Mouse (Mus musculus): Measurements from ENCODE around the gene Pnpla3.
"Not testable (repeated sequence)": the region's sequence is repeated elsewhere in the genome, so short reads cannot be mapped to it uniquely, and the experiment has no call there.

Gene Pnpla3

GRCm38 (mm10) chr15:84167600-84167999, at the start of gene Pnpla3:
Gene Pnpla3, plus strand, starts transcription at chr15:84167837.
- peak; percentile 98 to 99 for DNase-seq

DNA sequence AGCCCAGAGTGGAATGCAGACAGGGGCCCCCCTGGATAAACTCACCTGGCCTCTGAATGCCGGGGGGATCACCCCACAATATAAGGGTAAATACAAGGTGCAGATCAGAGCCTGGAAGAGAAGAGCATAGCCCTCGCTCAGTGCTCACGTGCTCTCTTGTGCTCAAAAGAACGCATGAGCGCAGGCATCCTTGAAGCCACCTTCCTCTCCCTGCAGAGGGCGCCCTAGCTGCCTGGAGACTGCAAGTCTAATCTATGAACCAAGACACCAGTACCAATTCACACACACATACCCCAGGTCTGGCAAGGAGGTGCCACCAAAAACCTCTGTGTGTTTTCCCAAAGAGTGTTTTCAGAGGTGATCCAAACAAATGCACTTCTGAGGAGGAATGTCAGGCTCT, 47.0 kb upstream of the Pnpla3 start:
- DNase-seq: peak; percentile 48 to 71

DNA sequence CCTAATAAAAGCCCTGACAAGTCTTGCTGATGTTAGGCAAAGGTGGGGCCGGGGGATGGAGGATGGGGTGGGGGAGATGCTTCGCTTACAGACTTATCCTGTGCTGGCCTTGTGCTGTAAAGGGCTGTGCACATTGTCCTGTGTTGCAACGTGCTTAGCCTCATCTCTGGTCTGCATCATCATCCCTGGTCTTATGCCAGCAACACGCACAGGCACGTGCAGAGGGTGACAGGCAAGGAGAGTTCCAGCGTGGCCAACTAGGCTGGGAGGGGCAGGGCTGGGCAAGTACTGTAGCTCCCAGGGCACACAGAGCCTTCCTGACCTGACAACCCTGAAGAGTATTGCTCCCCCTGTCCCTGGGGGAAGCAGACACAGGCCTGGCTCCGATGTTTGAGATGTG, 46.6 kb upstream of the Pnpla3 start:
- DNase-seq: no peak

GRCm38 (mm10) chr15:84123075-84123474, 44.6 kb upstream of the Pnpla3 start, which contains the start of gene Pnpla5:
Gene Pnpla5, minus strand, starts transcription at chr15:84123175.
- no peak for DNase-seq

DNA sequence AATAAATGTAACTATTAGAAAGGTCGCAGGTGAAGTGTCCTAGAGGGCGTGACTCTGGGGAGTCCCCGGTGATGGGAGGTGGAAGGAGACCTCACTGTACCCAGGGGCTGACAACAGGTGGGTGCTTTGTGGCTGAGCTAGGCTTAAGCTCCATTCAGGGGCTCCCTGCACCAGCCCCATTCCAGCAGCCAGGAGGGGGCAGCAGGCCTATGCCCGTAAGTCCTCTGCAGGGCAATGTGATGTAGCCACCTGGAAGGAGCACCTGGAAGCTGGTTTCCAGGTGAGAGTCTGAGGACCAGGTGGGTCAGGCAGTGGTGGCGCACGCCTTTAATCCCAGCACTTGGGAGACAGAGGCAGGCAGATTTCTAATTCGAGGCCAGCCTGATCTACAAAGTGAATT, 43.6 kb upstream of the Pnpla3 start:
- no peak for DNase-seq

GRCm38 (mm10) chr15:84126447-84126846, 41.2 kb upstream of the Pnpla3 start:
- no peak for DNase-seq

DNA sequence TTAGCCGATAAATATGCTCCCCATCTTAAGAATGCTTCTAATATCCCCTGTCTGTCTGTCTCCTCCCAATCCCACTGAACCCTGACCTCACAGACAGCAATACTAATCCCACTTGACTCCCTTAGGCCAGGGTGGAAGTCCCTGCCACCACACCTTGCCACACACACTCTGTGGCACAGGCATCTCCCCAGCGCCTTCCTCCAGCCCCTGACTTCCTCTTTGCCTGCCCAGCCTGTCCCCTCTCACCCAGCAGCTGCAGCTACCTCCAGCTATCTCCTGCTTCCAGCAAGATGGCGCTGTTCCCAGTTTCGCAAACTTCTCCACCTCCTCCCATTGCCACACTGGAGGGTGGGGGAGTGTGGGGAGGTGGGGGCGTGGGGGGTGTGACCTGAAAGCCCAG, 40.8 kb upstream of the Pnpla3 start:
- no peak for DNase-seq

DNA sequence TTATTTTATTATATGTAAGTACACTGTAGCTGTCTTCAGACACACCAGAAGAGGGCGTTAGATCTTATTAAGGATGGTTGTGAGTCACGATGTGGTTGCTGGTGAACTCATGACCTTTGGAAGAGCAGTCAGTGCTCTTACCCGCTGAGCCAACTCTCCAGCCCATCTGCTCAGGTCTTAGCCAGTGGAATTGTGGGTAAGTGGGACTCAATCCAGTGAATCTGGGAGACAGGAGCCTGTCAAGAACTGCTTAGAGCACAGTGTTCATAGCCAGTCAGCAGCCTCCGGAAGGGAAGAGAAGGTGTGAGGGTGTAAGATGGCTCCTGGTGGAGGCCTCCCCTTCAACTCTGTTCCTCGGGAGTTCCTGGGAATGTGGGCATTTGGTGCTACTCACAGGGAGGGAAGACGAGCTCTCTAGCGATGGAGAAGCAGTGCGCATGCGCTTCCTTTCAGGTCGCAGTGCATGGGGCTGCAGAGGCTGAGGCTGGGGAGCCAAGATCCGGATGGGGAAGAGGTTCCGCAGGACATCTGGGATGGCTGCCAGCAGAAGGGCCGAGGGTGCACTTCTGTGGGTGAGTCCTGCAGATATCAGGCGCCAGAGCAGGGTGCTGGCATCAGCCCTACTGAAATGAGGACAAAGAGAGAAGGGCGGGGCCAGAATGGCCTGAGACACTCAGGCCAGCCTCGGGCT, 36.4 kb upstream of the Pnpla3 start:
- peak; percentile 78 to 80 for DNase-seq

DNA sequence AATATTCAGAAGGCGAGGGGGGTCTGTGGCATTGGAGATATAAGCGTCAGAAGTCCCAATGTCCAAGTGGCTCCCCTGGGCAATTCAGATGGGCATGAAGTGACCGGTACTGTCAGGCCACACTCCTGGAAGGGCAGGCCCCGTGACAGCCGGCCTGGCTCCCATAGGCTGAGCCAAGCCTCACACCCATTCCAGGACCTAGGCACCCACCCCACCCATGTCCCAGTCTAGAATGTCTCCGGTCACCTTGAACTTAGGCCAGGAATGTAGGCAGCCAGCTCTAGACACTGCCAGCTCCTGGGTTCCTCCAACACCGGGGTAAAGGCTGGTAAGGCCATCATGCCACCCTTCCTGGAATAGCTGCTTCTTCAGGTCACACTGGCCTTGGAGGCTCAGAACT, 35.7 kb upstream of the Pnpla3 start:
- DNase-seq: peak; percentile 47 to 60

- DNase-seq: no peak
These were observed 34.2 kb upstream of the Pnpla3 start for GRCm38 (mm10) chr15:84133440-84133839.

GRCm38 (mm10) chr15:84135472-84135871, 32.2 kb upstream of the Pnpla3 start:
- DNase-seq: peak in 1 of 2 experiments; percentile 45

- DNase-seq: no peak
These were observed 30.9 kb upstream of the Pnpla3 start for GRCm38 (mm10) chr15:84136473-84137415.

GRCm38 (mm10) chr15:84139592-84140005, 28.0 kb upstream of the Pnpla3 start:
- DNase-seq: no peak

DNA sequence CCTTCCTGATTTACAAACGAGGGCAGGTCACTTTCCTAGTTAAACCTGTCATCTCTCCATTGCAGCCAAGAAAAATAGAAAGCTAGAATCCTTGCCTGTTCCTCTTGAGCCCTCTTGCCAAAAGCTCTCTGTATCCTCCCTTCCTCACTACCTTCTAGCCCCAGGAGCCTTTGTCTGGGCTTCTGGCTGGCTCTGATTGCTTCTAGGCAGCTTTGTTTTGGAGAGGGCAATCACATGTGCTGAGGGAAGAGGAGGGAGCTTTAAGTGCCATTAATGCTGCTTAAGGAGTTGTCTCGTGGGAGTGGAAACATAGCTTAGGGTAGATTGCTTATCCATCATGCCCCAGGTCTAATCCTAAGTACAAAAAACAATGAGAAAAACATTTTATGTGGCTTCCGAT, 27.5 kb upstream of the Pnpla3 start:
- no peak for DNase-seq

GRCm38 (mm10) chr15:84140929-84141328, 26.7 kb upstream of the Pnpla3 start:
- no peak for DNase-seq

DNA sequence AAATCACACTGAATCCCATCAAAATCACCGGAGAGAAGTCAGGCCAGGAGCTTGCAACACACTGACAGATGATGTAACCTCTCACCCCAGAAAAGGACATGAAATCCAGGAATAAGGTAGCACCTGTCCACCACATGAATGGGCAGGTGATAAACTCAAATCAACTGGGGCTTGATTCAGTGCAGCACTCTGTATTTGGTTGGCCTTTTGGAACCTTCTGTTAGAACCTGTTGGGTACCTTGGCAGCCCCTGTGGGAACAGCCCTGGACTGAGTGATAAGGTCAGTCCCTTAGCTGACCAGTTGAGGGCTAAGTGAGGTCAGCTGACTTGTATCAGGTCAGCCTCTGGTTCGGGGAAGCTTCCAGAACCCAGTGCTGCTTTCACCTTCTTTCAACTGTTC, 11.5 kb upstream of the Pnpla3 start:
- no peak for DNase-seq

DNA sequence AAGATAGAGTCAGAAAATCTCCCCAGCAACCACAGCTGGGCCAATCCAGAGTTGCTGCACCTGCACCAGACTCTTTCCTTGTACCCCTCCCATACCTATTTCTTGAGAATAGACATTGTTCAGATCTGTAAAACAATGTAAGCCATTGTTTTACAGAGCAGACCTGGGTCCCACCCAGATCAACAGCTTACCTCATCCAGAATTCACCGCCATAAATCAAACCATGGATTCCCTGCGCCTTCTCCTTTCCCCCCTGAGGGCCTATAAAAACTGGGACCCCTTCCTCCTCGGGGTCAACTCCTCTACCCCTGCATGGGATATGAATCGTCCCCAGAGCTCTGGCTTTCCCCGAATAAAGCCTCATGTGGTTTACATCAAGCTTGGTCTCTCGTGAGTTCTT, 10.1 kb upstream of the Pnpla3 start:
- DNase-seq: not testable (repeated sequence)

- no peak for DNase-seq
These were observed 5.8 kb upstream of the Pnpla3 start for GRCm38 (mm10) chr15:84161871-84162270.

DNA sequence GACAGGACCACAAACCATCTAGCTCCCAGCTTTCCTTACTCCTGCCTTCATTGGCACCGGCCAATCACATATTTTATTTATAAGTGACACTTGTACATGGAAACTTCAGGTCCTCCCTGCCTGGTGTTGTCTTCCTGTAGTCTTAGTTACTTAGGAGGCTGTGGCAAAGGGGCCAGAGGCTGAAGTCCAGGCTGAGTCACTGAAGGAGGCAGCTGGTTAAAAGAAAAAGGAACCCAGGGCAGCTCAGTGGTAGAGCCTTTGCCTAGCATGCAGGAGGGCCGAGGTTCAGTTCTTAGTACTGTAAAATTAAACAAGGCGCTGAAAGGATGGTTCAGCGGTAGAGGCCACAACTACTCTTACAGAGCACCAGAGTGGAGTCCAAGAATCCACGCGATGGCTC, 819 bp upstream of the Pnpla3 start:
- DNase-seq: no peak

DNA sequence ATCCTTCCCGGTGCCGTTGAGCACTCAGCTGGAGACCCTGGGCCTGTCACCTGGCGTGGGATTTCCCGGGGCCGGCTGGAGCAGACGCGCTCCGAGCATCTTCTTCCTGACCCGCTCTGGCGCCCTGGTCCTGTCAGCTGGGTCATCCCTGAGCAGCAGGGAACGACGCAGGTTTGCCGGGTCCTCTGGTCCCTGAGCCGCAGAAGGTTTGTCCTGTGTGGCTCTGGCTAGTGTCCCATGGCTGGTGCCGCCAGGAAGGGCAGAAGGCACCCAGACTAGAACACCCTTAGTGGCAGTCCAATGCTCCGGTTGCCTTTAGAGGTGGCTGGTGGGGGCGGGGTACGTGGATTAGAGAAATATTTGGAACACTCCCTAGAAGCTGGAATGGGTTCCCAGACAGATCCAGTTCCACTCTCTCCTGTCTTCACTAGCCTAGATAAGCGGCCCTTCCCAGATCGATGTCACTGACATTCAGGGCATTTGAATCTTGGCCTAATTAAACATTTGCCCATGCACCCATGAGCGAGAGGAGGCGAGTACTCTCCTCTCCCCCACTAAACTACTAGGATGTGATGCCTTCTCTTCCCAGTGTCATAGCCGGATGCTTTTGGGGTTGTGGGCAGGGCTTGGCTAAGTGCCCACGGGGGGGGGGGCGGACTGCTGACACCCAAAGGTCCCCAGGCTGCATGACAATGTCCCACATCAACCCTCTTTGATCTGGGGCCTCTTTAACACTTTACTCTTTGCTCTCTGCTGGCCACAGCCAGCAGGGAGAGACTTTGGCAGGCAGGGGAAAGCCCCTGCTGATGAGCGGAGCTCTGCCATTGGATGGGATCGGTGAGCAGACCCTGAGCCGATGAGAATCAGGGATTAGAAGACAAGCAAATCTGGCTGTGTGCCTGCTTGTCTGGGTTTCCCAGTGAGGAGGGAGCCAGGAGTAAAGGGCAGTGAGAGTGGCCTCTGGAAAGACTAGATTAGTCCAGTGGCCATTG, 829 bp downstream of the Pnpla3 start:
- DNase-seq: peak; percentile 75 to 82

- no peak for DNase-seq
These were observed 1.9 kb downstream of the Pnpla3 start for GRCm38 (mm10) chr15:84169511-84169910.

- no peak for DNase-seq
These were observed 3.5 kb downstream of the Pnpla3 start for GRCm38 (mm10) chr15:84171166-84171565.

DNA sequence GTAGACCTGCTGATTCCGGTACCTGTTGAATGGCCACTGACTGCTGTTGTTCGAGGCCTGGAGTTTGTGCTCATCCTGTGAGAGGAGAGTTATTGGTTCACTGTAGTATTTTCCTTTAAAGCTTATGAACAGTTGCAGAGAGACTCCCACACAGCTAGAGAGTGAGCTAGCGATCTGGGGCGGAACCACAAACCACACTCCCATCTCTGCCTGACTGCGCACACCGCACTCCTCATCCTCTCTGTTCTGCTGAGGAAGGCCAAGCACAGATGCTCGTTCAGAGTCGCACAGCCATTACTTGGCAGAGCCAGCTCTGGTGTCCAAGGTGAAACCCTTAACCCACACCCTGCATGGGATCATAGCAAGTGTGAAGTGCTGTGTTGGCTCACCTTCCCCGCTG, 11.1 kb downstream of the Pnpla3 start:
- no peak for DNase-seq
